Mouse (Mus musculus): Measurements from ENCODE around the gene Gtsf2.

Gene Gtsf2

GRCm38 (mm10) chr15:103393577-103393976 lies 54.7 kb downstream of the Gtsf2 start:
- no peak for DNase-seq (ENCODE audit: low read depth)
